Mouse (Mus musculus) myocyte (in vitro differentiated cells): ENCODE results near the gene Epb41. TPM values are rescaled to one million over a fixed set of nuclear protein-coding genes. Genes with fewer than 3 reads are reported as not detected.

ENCODE experiments used
- H3K27me3 ChIP-seq: one replicate; pipeline ENCODE4 v1.6.1; 2011; ENCODE audit not compliant: control insufficient read depth, insufficient read depth, insufficient read length
- H3K36me3 ChIP-seq: one replicate; pipeline ENCODE4 v1.6.1; 2011; ENCODE audit not compliant: control insufficient read depth, insufficient read depth
- H3K4me2 ChIP-seq: one replicate; pipeline ENCODE4 v1.6.1; 2011; ENCODE audit warnings: low read depth, control low read depth
- H3K4me3 ChIP-seq: one replicate; pipeline ENCODE4 v1.5.1; 2011; ENCODE audit warnings: mild to moderate bottlenecking, control low read depth, moderate library complexity
- H3K79me2 ChIP-seq: one replicate; pipeline ENCODE4 v1.6.1; 2011; ENCODE audit not compliant: control insufficient read depth, insufficient read depth
- H3ac ChIP-seq: one replicate; pipeline ENCODE4 v1.6.1; 2011; ENCODE audit not compliant: control insufficient read depth, insufficient read length
- CEBPB ChIP-seq: IDR thresholded peaks from 2 replicates; pipeline ENCODE4 v1.6.1; 2011; ENCODE audit warnings: mild to moderate bottlenecking, moderate library complexity; ENCODE audit not compliant: poor library complexity, insufficient read depth, severe bottlenecking
- E2F4 ChIP-seq: IDR thresholded peaks from one replicate; pipeline ENCODE4 v1.6.1; 2011; ENCODE audit warnings: mild to moderate bottlenecking, control low read depth, moderate library complexity; ENCODE audit not compliant: insufficient read depth
- MAX ChIP-seq: IDR thresholded peaks from one replicate; pipeline ENCODE4 v1.6.1; 2011; ENCODE audit warnings: low read depth, mild to moderate bottlenecking, control low read depth
- MYOD1 ChIP-seq, 3 experiments: IDR thresholded peaks; one replicate each; pipeline ENCODE4 v1.6.1; 2011; ENCODE audit warnings: control low read depth in 2 of 3, low read depth in 2 of 3, mild to moderate bottlenecking in 2 of 3, moderate library complexity in 1 of 3; ENCODE audit not compliant: insufficient read length in 2 of 3, control insufficient read depth in 1 of 3
- MYOG ChIP-seq, 3 experiments: IDR thresholded peaks; one replicate each; pipeline ENCODE4 v1.6.1; 2011; ENCODE audit warnings: control low read depth in 2 of 3, low read depth in 2 of 3, mild to moderate bottlenecking in 2 of 3; ENCODE audit not compliant: insufficient read length in 2 of 3, control insufficient read depth in 1 of 3, insufficient read depth in 1 of 3
- POLR2A ChIP-seq: IDR thresholded peaks from one replicate; pipeline ENCODE4 v1.6.1; 2011; ENCODE audit warnings: low read depth, mild to moderate bottlenecking, control low read depth, moderate library complexity; ENCODE audit not compliant: insufficient read length
- POLR2AphosphoS2 ChIP-seq: IDR thresholded peaks from one replicate; pipeline ENCODE4 v1.6.1; 2011; ENCODE audit warnings: low read depth, control low read depth; ENCODE audit not compliant: insufficient read length
- REST ChIP-seq: IDR thresholded peaks from one replicate; pipeline ENCODE4 v1.6.1; 2011; ENCODE audit warnings: mild to moderate bottlenecking, control low read depth, moderate library complexity; ENCODE audit not compliant: insufficient read depth, insufficient read length
- SRF ChIP-seq: IDR thresholded peaks from one replicate; pipeline ENCODE4 v1.6.1; 2011; ENCODE audit warnings: low read depth; ENCODE audit not compliant: control insufficient read depth, insufficient read length
- TCF12 ChIP-seq: IDR thresholded peaks from one replicate; pipeline ENCODE4 v1.6.1; 2011; ENCODE audit warnings: mild to moderate bottlenecking, control low read depth; ENCODE audit not compliant: poor library complexity, insufficient read depth, severe bottlenecking
- TCF3 ChIP-seq: IDR thresholded peaks from one replicate; pipeline ENCODE4 v1.6.1; 2011; ENCODE audit warnings: low read depth, control low read depth; ENCODE audit not compliant: insufficient read length
- USF1 ChIP-seq: IDR thresholded peaks from one replicate; pipeline ENCODE4 v1.6.1; 2011; ENCODE audit warnings: low read depth, mild to moderate bottlenecking, control low read depth, moderate library complexity
- polyA plus RNA-seq: library from polyadenylated mRNA; unstranded; fragments of >200 nt; fragmentation: generic; extraction: Trizol; gene quantifications from one replicate; pipeline ENCODE4 v1.2.1, GENCODE M21; 2012; ENCODE audit warnings: missing spikeins

Epb41 gene
- polyA plus RNA-seq, 1 experiment, result 4.8 TPM

DNA sequence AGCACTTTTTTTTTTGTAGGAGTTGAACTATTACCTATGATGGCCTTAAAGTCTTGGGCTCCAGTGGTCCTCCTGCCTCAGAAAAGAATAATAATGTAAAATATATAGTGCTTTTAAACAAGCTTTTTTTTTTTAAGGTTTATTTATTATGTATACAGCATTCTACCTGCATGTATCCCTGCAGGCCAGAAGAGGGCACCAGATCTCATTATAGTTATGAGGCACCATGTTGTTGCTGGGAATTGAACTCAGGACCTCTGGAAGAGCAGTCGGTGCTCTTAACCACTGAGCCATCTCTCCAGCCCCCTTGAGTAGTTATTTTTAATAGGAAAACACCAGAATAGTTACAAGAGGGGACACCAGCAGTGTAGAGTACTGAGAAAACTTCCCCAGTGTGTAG lies 41.9 kb downstream of the Epb41 start:
- Histone ChIP-seq H3K27me3 (no peaks in the 10 kb centered on the region), H3K79me2 (no peaks in the 10 kb centered on the region), H3K36me3 (no peaks in the 10 kb centered on the region), H3ac (no peak overlapping the region), H3K4me2 (no peak overlapping the region), H3K4me3 (no peak overlapping the region)
- TF ChIP-seq E2F4 (no peak), REST (no peak), TCF3 (no peak), POLR2A (no peak), USF1 (no peak), MYOG (IDR thresholded peaks at IDR 0.05; ENCODE audit: control insufficient read depth in 1 of 3, insufficient read depth in 1 of 3, insufficient read length in 2 of 3, low read depth in 2 of 3) (no peak), SRF (no peak), CEBPB (no peak), TCF12 (no peak), POLR2AphosphoS2 (no peak), MYOD1 (IDR thresholded peaks at IDR 0.05; ENCODE audit: control insufficient read depth in 1 of 3, insufficient read length in 2 of 3, low read depth in 2 of 3) (no peak), MAX (no peak)

DNA sequence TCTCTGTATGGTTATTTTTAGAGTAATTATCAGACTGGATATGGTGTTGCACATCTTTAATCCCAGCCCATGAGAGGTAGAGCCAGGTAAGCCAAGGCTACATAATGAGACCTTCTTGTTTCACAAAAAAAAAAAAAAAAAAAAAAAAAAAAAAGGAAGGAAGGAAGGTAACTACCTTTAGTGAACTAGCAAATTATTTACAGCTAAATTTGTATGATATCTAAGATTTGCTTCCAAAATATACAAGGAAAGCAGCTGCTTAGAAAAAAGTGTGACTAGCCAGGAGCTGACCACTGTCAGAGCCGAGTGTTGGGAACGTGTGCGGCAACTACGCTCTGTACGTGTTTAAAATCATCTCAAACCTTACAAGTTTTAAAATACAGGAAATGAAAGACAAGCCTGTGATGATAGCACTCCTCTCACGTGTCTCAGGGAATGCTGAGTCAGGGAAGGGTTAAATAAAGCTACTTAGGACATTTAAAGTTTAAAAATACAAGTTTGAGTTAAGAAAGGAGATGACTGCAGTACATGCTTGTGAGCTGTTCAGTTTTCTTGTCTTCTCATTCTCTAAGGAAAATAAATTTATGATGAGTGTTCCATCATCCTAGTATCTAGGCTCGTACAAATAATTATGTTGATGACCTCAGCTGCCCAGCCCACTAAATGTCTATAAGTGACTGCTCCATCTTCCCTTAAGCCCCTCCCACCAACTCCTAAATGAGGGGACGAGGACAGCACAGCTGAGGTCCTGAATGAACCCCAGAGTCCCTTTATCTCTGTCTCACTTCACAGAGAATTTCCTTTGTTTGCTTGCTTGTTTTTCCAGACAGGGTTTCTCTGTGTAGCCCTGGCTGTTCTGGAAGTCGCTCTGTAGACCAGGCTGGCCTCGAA lies 45.0 kb downstream of the Epb41 start:
- Histone ChIP-seq H3K79me2 (no peaks in the 10 kb centered on the region), H3K27me3 (no peaks in the 10 kb centered on the region), H3K4me2 (no peak overlapping the region), H3K4me3 (no peak overlapping the region), H3K36me3 (no peaks in the 10 kb centered on the region), H3ac (no peak overlapping the region)
- TF ChIP-seq MYOG (IDR thresholded peaks at IDR 0.05; ENCODE audit: control insufficient read depth in 1 of 3, insufficient read depth in 1 of 3, insufficient read length in 2 of 3, low read depth in 2 of 3) (no peak), REST (no peak), E2F4 (no peak), POLR2AphosphoS2 (no peak), MYOD1 (IDR thresholded peaks at IDR 0.05; ENCODE audit: control insufficient read depth in 1 of 3, insufficient read length in 2 of 3, low read depth in 2 of 3) (no peak), SRF (no peak), TCF12 (no peak), POLR2A (no peak), TCF3 (no peak), USF1 (no peak)

- H3K27me3 ChIP-seq, result no peaks in the 10 kb centered on the region
- H3K79me2 ChIP-seq, result no peaks in the 10 kb centered on the region
- TF ChIP-seq MYOD1 (IDR thresholded peaks at IDR 0.05; ENCODE audit: control insufficient read depth in 1 of 3, insufficient read length in 2 of 3, low read depth in 2 of 3), result no peak
- no peaks in the 10 kb centered on the region for H3K36me3 ChIP-seq
- no peak overlapping the region for H3K4me3 ChIP-seq
- H3ac ChIP-seq, result no peak overlapping the region
- no peak overlapping the region for H3K4me2 ChIP-seq
Observed at GRCm38 (mm10) chr4:132027806-132028205, 47.3 kb downstream of the Epb41 start.

- Histone ChIP-seq H3K79me2 (no peaks in the 10 kb centered on the region), H3ac (no peak overlapping the region), H3K4me2 (no peak overlapping the region), H3K27me3 (no peaks in the 10 kb centered on the region), H3K36me3 (no peaks in the 10 kb centered on the region), H3K4me3 (no peak overlapping the region)
- TF ChIP-seq E2F4, result no peak
- TF ChIP-seq POLR2A, result no peak
- TF ChIP-seq SRF, result no peak
Observed at GRCm38 (mm10) chr4:132027167-132027566, 48.0 kb downstream of the Epb41 start.

- Histone ChIP-seq H3K36me3 (no peaks in the 10 kb centered on the region), H3K4me2 (no peak overlapping the region), H3ac (no peak overlapping the region), H3K79me2 (no peaks in the 10 kb centered on the region), H3K27me3 (no peaks in the 10 kb centered on the region), H3K4me3 (no peak overlapping the region)
- no peak for TF ChIP-seq TCF12
- no peak for TF ChIP-seq CEBPB
- no peak for TF ChIP-seq TCF3
- TF ChIP-seq POLR2A, result no peak
- TF ChIP-seq MAX, result no peak
- TF ChIP-seq REST, result no peak
- TF ChIP-seq MYOG (IDR thresholded peaks at IDR 0.05; ENCODE audit: control insufficient read depth in 1 of 3, insufficient read depth in 1 of 3, insufficient read length in 2 of 3, low read depth in 2 of 3), result no peak
- no peak for TF ChIP-seq SRF
- no peak for TF ChIP-seq POLR2AphosphoS2
- no peak for TF ChIP-seq USF1
- no peak for TF ChIP-seq E2F4
- TF ChIP-seq MYOD1 (IDR thresholded peaks at IDR 0.05; ENCODE audit: control insufficient read depth in 1 of 3, insufficient read length in 2 of 3, low read depth in 2 of 3), result no peak
Observed at GRCm38 (mm10) chr4:132025738-132026527, 49.2 kb downstream of the Epb41 start.
